Mouse (Mus musculus): Measurements from ENCODE around the gene Ahdc1.

Ahdc1 gene

DNA sequence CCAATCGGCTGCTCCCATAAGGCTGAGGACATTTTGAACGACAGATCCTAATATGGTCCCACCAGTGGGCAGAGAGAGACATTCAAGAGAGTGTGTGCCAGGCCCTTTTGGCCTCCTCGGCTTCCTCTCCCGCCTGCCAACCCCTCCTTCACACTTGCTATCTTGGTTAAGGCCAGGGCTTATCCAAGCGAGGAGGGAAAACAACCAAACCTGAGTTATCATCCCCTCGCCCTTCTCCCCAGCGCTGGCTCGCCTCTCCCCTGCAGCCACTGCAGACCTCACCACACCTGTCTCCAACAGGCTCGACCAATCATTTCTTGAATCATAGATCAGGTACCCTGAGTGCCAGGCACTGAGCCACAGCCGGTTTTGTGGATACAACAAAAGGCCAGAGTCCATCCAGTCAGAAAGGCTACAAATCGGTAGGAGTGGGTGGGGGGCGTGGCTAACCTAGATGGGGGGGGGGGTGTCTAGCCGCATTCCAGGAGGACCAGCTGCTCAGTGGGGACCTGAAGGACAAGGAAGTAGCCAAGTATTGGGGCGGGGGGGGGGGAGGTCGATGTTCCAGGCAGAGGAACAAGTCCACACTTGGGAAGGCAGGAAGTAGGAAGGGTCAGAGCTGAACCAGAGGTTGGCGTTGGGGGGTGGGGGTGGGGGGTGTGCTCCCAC, 92.6 kb downstream of the Ahdc1 start:
- in situ Hi-C loops (cut with MboI; ENCODE audit: low pct_unique_long_range_greater_than_20kb in 1 of 2, low sequenced_read_pairs in 2 of 2, unreplicated experiment in 1 of 2), result no loop called here

DNA sequence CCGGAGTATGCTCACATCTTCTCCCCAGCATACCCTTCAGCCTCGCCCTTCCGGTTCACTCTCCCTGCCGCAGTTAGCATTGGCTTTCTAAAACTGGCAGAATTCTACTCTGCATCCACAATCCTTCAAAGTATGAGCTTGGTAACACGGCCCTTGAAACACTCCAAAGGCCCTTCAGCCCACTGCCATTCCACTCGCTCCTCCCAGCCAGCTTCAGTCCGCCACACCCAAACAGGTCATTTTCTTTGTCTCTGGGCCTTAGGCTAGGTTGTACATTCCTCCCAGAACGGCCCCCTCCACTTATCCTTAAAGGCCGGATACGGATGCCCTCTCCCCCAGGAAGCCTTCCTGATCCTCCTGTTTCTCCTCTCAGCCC, 93.1 kb downstream of the Ahdc1 start:
- in situ Hi-C loops (cut with MboI; ENCODE audit: low pct_unique_long_range_greater_than_20kb in 1 of 2, low sequenced_read_pairs in 2 of 2, unreplicated experiment in 1 of 2), result no loop called here

DNA sequence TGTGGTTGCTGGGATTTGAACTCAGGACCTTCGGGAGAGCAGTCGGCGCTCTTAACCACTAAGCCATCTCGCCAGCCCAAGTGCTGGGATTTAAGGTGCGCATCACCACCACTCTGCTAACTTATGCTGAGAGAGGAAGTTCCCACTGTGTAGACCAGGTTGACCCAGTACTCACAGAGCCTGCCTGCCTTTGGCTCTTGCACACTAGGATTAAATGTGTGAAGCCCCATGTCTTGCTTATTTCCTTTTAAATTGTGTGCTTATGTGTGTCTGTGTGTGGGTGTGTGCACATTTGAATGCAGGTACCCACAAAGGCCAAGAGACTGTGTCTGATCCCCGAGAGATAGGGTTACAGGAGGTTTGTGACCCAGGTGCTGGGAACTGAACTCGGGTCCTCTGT, 95.6 kb downstream of the Ahdc1 start:
- in situ Hi-C loops (cut with MboI; ENCODE audit: low pct_unique_long_range_greater_than_20kb in 1 of 2, low sequenced_read_pairs in 2 of 2, unreplicated experiment in 1 of 2), result no loop called here

GRCm38 (mm10) chr4:133107788-133108281, 96.8 kb downstream of the Ahdc1 start:
- in situ Hi-C loops (cut with MboI; ENCODE audit: low pct_unique_long_range_greater_than_20kb in 1 of 2, low sequenced_read_pairs in 2 of 2, unreplicated experiment in 1 of 2), result no loop called here

DNA sequence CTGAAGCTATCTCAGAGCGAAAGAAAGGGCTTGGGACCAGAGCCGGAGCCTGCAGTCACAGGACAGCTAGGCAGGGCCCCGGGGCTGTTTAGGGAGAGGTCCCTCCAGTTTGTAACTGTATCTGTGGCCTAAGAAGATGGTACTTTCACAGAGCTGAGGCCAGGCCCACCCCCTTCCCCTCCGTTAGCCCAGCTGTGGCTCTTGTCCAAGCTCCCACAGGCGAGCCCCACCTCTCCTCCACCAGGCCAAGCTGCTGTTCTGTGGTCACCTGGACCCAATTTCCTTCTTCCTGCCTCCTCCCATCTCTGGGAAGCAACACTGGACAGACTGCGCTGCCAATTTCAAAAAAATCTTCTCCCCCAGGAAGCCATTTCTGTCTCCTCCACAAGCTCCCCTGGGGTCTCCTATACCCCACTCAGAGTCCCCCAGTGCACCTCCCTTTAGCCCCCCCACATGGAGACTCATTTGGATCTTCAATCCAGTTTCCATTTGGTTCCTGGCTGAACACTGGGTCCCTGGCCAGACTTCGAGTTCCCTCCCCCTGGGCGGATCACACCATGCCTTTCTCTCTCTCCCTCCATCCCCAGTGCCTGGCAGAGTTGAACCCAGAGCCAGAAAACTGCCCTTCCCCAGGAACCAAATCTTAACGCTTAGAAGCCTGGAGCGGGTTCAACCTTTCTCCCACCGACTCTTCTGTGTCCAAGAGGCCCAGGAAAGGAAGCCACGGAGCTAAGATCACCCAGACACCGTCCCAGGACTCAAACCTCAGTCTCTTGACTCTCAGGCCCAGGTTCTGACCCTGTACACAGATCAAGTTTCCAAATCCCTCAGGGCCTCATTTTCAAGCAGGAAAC, 97.6 kb downstream of the Ahdc1 start:
- in situ Hi-C loops (cut with MboI; ENCODE audit: low pct_unique_long_range_greater_than_20kb in 1 of 2, low sequenced_read_pairs in 2 of 2, unreplicated experiment in 1 of 2), result no loop called here

DNA sequence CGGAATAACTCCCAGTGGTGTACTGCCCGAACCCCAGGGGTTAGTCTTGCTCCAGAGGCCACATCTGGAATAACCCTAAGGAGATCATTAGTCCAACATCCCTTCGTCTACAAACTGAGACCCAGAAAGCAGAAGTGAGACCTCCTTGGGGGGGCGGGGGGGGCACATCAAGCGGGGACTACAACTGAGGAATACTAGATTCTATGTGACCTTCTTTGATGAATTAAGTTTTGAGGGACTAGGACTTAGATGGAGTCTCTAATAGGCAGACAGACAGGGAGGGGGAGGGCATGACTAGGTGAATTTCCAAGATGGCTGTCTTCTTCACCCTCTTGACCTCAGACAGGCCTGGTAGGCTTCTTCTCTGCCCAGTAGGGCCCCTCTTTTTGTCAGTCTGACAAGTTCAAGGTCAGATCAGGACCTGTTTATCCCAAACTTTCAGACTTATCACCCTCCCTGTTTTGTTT, 98.3 kb downstream of the Ahdc1 start:
- in situ Hi-C loops (cut with MboI; ENCODE audit: low pct_unique_long_range_greater_than_20kb in 1 of 2, low sequenced_read_pairs in 2 of 2, unreplicated experiment in 1 of 2), result no loop called here

DNA sequence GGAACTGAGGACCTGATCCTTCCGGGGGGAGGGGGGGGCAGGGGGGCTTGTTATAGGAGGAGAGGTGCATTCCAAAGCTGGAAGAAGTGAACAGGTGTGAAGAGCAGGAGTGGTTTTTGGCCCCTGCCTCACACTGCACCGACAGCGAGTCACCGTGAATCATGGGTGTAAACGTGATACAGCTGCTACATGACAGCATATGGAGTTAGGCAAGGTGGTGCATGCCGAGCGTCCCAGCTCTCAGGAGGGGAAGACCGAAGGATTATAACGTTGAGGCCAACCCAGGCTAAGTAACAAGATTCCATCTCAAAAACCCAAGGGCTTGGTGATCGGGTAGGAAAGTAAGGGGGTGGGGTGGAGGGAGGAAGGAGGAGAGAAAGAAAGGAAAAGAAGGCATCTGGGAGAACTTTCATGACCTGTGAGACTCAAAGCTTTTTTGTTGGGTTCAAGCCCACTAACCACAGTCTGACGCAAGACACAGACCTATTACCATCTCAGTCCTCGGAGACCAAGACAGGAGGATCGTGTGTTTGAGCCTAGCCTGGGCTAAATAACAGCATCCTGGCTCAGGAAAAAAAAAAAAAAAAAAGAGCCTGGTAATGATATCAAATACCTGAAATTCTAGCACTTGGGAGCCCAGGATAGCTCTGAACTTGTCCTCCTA, 101.2 kb downstream of the Ahdc1 start:
- in situ Hi-C loops (cut with MboI; ENCODE audit: low pct_unique_long_range_greater_than_20kb in 1 of 2, low sequenced_read_pairs in 2 of 2, unreplicated experiment in 1 of 2), result no loop called here

GRCm38 (mm10) chr4:133113351-133113882, 102.4 kb downstream of the Ahdc1 start:
- in situ Hi-C loops (cut with MboI; ENCODE audit: low pct_unique_long_range_greater_than_20kb in 1 of 2, low sequenced_read_pairs in 2 of 2, unreplicated experiment in 1 of 2), result no loop called here

GRCm38 (mm10) chr4:133114762-133115161, 103.7 kb downstream of the Ahdc1 start:
- in situ Hi-C loops (cut with MboI; ENCODE audit: low pct_unique_long_range_greater_than_20kb in 1 of 2, low sequenced_read_pairs in 2 of 2, unreplicated experiment in 1 of 2), result no loop called here

DNA sequence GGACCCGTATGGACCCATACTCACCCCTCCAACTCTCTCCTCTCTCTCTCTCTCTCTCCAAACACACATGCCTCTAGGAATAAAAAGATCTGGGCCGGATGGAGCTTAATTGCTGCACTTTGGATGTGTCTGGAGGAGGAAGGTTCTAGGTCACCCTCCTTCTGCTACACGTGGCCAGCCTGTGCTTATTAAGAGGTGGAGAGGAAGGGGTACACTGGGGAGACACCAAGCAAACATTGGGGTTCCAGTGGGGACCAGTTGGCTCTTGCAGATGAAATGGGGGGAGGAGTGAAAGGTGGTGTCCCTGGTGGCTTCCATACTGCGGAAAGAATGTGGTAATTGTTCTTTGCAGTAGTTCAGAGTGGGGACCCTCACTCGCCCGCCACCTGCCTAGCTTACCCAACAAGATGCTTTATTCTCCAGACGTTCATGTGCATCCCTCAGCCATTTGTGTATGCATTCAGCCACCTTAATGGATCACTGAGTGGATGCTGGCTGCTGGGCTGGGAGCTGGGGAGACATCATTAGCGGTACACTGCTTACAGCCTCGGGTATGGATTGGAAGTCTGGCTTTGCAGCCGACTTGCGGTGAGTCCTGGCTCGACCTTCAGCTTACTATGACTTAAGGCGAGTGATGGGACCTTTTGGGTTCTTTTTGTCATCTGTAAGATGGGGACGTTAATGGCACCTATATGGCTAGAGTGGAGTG, 104.8 kb downstream of the Ahdc1 start:
- in situ Hi-C loops (cut with MboI; ENCODE audit: low pct_unique_long_range_greater_than_20kb in 1 of 2, low sequenced_read_pairs in 2 of 2, unreplicated experiment in 1 of 2), result no loop called here

- in situ Hi-C loops (cut with MboI; ENCODE audit: low pct_unique_long_range_greater_than_20kb in 1 of 2, low sequenced_read_pairs in 2 of 2, unreplicated experiment in 1 of 2), result no loop called here
These were observed 105.9 kb downstream of the Ahdc1 start for GRCm38 (mm10) chr4:133116756-133117470.

- in situ Hi-C loops (cut with MboI; ENCODE audit: low pct_unique_long_range_greater_than_20kb in 1 of 2, low sequenced_read_pairs in 2 of 2, unreplicated experiment in 1 of 2), result no loop called here
These were observed 106.7 kb downstream of the Ahdc1 start for GRCm38 (mm10) chr4:133117556-133118411.

- in situ Hi-C loops (cut with MboI; ENCODE audit: low pct_unique_long_range_greater_than_20kb in 1 of 2, low sequenced_read_pairs in 2 of 2, unreplicated experiment in 1 of 2), result no loop called here
These were observed 107.8 kb downstream of the Ahdc1 start for GRCm38 (mm10) chr4:133118775-133119375.

- in situ Hi-C loops (cut with MboI; ENCODE audit: low pct_unique_long_range_greater_than_20kb in 1 of 2, low sequenced_read_pairs in 2 of 2, unreplicated experiment in 1 of 2), result no loop called here
These were observed 108.5 kb downstream of the Ahdc1 start for GRCm38 (mm10) chr4:133119579-133119978.

- in situ Hi-C loops (cut with MboI; ENCODE audit: low pct_unique_long_range_greater_than_20kb in 1 of 2, low sequenced_read_pairs in 2 of 2, unreplicated experiment in 1 of 2), result loop anchor here in 1 of 2 experiments (5.0 kb wide), 1 partner anchor 49 kb away; no protein-coding TSS in a partner anchor
These were observed 109.8 kb downstream of the Ahdc1 start for GRCm38 (mm10) chr4:133120833-133121321.

GRCm38 (mm10) chr4:133121416-133121815, 110.4 kb downstream of the Ahdc1 start:
- in situ Hi-C loops (cut with MboI; ENCODE audit: low pct_unique_long_range_greater_than_20kb in 1 of 2, low sequenced_read_pairs in 2 of 2, unreplicated experiment in 1 of 2), result loop anchor here in 1 of 2 experiments (5.0 kb wide), 1 partner anchor 49 kb away; no protein-coding TSS in a partner anchor
